Mouse (Mus musculus) heart, adult 2 months (tissue): ENCODE measurements around the gene R3hdml.

ENCODE experiments used
- CTCF ChIP-seq: fragments of 200-600 bp; IDR thresholded peaks from 2 replicates; pipeline ENCODE4 v1.8.1; 2022; ENCODE audit warnings: antibody characterized with exemption, mild to moderate bottlenecking, moderate library complexity
- EP300 ChIP-seq: fragments of 200-500 bp; IDR thresholded peaks from 2 replicates; pipeline ENCODE4 v1.6.1; 2011; ENCODE audit warnings: low read depth, low read length, control low read depth; ENCODE audit not compliant: insufficient read depth
- POLR2A ChIP-seq: fragments of 200-500 bp; IDR thresholded peaks from 2 replicates; pipeline ENCODE4 v1.6.1; 2011; ENCODE audit warnings: mild to moderate bottlenecking, low read depth, low read length, control low read depth; ENCODE audit not compliant: insufficient read depth

- no peak for TF ChIP-seq POLR2A
- TF ChIP-seq CTCF, result no peak
- TF ChIP-seq EP300, result no peak
These were observed 28.8 kb upstream of the R3hdml start for GRCm38 (mm10) chr2:163463251-163463769.
